Mouse (Mus musculus) embryonic facial prominence, embryonic 15.5 days (tissue): ENCODE results near the gene St6gal1. TPM values are rescaled to one million over a fixed set of nuclear protein-coding genes. Genes with fewer than 3 reads are reported as not detected.

Experiments used
- ATAC-seq: fragments of 200-750 bp; cut with Nextera tagmentation; 2 replicates; pipeline ENCODE4 v1.8.0; 2017; ENCODE audit warnings: low read depth, moderate TSS enrichment; ENCODE audit not compliant: insufficient number of reproducible peaks, low FRiP score, low TSS enrichment
- H3K27ac ChIP-seq: fragments of 300-500 bp; sonication (generic); replicated peaks from 2 replicates; pipeline ENCODE4 v1.5.1; 2015; ENCODE audit warnings: mild to moderate bottlenecking, inconsistent platforms
- H3K27me3 ChIP-seq: fragments of 300-500 bp; sonication (generic); 2 replicates; pipeline ENCODE4 v1.6.1; 2015; ENCODE audit warnings: inconsistent platforms
- H3K36me3 ChIP-seq: fragments of 300-500 bp; sonication (generic); 2 replicates; pipeline ENCODE4 v1.6.1; 2015; ENCODE audit warnings: mild to moderate bottlenecking, inconsistent platforms
- H3K4me1 ChIP-seq: fragments of 300-500 bp; sonication (generic); 2 replicates; pipeline ENCODE4 v1.6.1; 2015; ENCODE audit warnings: inconsistent platforms
- H3K4me2 ChIP-seq: fragments of 300-500 bp; sonication (generic); replicated peaks from 2 replicates; pipeline ENCODE4 v1.6.1; 2015; ENCODE audit warnings: mild to moderate bottlenecking, inconsistent platforms
- H3K4me3 ChIP-seq: fragments of 300-500 bp; sonication (generic); replicated peaks from 2 replicates; pipeline ENCODE4 v1.5.1; 2015; ENCODE audit warnings: mild to moderate bottlenecking, inconsistent platforms
- H3K9ac ChIP-seq: fragments of 300-500 bp; sonication (generic); 2 replicates; pipeline ENCODE4 v1.6.1; 2015; ENCODE audit warnings: inconsistent platforms
- H3K9me3 ChIP-seq: fragments of 300-500 bp; sonication (generic); replicated peaks from 2 replicates; pipeline ENCODE4 v1.6.1; 2016; ENCODE audit warnings: inconsistent platforms
- WGBS: fragments of 180-500 bp; shearing (Covaris S2); methylation state at CpG from one replicate; pipeline ENCODE4 v1.1.7; 2015; 5-methylcytosine and 5-hydroxymethylcytosine counted together
- polyA plus RNA-seq: library from polyadenylated mRNA; unstranded; fragments of >200 nt; fragmentation: Nextera tagmentation; extraction: Ambion mirVana; gene quantifications from 2 replicates; pipeline ENCODE4 v1.2.1, GENCODE M21; 2015

Gene St6gal1
- polyA plus RNA-seq, 1 experiment from 2014 or later = 16.5 TPM

- H3K9me3 ChIP-seq = no peaks in the 10 kb centered on the region
- WGBS = 72% methylated on average over 3 of the region's 3 CpGs
These were observed 137.0 kb downstream of the St6gal1 start for GRCm38 (mm10) chr16:23361434-23361970.

DNA sequence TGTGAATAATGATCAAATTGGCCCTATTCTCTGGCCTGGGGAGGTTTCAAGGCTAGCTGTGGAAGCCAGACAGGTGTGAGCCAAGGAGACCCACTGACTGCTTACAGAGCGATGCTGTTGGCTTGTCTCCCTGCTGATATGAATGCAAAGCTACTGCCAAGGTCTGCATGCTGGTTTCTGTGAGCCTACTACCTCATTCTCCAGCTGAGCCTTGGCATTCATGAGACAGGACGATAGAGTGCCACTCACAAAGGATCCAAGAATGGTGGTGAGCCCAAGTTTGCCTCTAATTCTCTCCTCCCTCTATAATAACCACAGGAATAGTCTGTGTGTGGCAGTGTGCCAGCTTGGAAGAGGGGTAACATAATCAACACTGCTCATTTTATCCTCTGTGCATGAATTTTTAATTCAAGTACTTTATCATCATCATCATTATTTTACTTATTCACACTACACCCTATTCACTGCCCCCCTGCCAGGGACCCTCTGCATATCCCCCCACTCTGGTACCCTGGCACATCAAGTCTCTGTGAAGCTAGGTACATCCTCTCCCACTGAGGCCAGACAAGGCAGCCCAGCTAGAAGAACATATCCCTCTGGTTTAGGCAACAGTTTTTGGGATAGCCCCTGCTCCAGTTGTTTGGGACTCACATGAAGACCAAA lies 139.9 kb downstream of the St6gal1 start:
- WGBS = 71% methylated on average over 2 of the region's 2 CpGs

More at GRCm38 (mm10) chr16:23361434-23361970, 137.0 kb downstream of the St6gal1 start:
- no peak overlapping the region for H3K4me2 ChIP-seq
- H3K9ac ChIP-seq = no peak overlapping the region
- H3K4me1 ChIP-seq = no peaks in the 10 kb centered on the region
- no peak for ATAC-seq
- H3K4me3 ChIP-seq = no peak overlapping the region
- H3K27me3 ChIP-seq = no peaks in the 10 kb centered on the region
- no peak overlapping the region for H3K27ac ChIP-seq
- H3K36me3 ChIP-seq = peaks cover 10% of the 10 kb centered on the region; the same call in 1 of the 2 replicates

DNA sequence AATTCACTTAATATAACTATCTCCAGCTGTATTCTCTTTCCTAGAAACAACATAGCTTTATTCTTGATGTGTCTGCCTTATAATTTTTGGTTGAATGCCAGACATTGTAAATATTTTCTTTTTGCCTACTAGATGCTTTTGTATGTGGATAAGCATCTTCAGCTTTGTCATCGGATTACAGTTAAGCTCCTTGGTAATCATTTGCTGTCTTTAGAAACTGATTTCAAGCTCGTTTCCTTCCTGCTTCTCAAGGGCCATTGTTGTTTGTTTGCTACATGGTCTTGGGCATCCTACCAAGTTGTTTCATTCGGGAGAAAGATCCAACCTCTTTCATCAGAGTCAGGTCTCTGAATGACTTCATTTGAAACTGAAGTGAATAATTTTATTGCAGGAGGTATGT lies 144.6 kb downstream of the St6gal1 start:
- Histone ChIP-seq H3K27me3 (no peaks in the 10 kb centered on the region), H3K27ac (no peak overlapping the region), H3K36me3 (no peaks in the 10 kb centered on the region), H3K4me3 (no peak overlapping the region), H3K4me1 (no peaks in the 10 kb centered on the region), H3K9me3 (no peaks in the 10 kb centered on the region), H3K9ac (no peak overlapping the region), H3K4me2 (no peak overlapping the region)
- ATAC-seq = no peak
- WGBS = 26% methylated on average over 3 of the region's 3 CpGs

More for the DNA sequence above, 139.9 kb downstream of the St6gal1 start:
- ATAC-seq = no peak
- H3K36me3 ChIP-seq = peaks cover under 1% of the 10 kb centered on the region; the same call in 1 of the 2 replicates
- no peaks in the 10 kb centered on the region for H3K27me3 ChIP-seq
- H3K4me2 ChIP-seq = no peak overlapping the region
- no peak overlapping the region for H3K9ac ChIP-seq
- no peak overlapping the region for H3K4me3 ChIP-seq
- H3K27ac ChIP-seq = no peak overlapping the region
- no peaks in the 10 kb centered on the region for H3K9me3 ChIP-seq
- no peaks in the 10 kb centered on the region for H3K4me1 ChIP-seq

GRCm38 (mm10) chr16:23370724-23371123 lies 146.2 kb downstream of the St6gal1 start:
- ATAC-seq = no peak
- Histone ChIP-seq H3K4me1 (no peaks in the 10 kb centered on the region), H3K27me3 (no peaks in the 10 kb centered on the region), H3K9ac (no peak overlapping the region), H3K27ac (no peak overlapping the region), H3K36me3 (no peaks in the 10 kb centered on the region), H3K4me2 (no peak overlapping the region), H3K4me3 (no peak overlapping the region), H3K9me3 (no peaks in the 10 kb centered on the region)
- WGBS = 77% methylated on average over 7 of the region's 7 CpGs

GRCm38 (mm10) chr16:23372340-23372739 lies 147.8 kb downstream of the St6gal1 start:
- no peak overlapping the region for H3K9ac ChIP-seq
- no peak overlapping the region for H3K27ac ChIP-seq
- no peak for ATAC-seq
- H3K9me3 ChIP-seq = no peaks in the 10 kb centered on the region
- H3K36me3 ChIP-seq = no peaks in the 10 kb centered on the region
- no peaks in the 10 kb centered on the region for H3K27me3 ChIP-seq
- WGBS = 47% methylated on average over 2 of the region's 2 CpGs
- H3K4me2 ChIP-seq = no peak overlapping the region
- H3K4me3 ChIP-seq = no peak overlapping the region
- H3K4me1 ChIP-seq = no peaks in the 10 kb centered on the region

DNA sequence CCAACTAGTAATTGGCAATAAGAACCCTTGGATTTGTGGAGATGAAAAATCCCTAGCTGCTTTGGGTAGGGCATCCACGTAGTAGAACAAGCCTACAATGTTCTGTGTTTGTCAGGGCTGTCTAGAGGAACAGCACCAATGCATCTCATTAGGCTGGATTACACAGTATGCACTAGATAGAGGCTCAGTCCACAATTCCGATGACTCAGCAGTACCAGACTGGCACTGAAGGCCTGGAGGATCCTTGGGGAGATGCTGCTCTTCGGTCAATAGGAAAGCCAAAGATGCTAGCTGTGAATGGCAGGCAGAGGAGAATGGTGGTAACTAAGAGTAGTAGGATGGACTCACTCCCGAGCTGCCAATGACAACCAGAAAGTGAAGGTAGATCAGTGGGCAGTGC lies 149.5 kb downstream of the St6gal1 start:
- WGBS = 86% methylated on average over 4 of the region's 4 CpGs
- Histone ChIP-seq H3K36me3 (no peaks in the 10 kb centered on the region), H3K4me1 (no peaks in the 10 kb centered on the region), H3K4me2 (no peak overlapping the region), H3K9me3 (no peaks in the 10 kb centered on the region), H3K4me3 (no peak overlapping the region), H3K27ac (no peak overlapping the region), H3K9ac (no peak overlapping the region), H3K27me3 (no peaks in the 10 kb centered on the region)
- ATAC-seq = no peak

DNA sequence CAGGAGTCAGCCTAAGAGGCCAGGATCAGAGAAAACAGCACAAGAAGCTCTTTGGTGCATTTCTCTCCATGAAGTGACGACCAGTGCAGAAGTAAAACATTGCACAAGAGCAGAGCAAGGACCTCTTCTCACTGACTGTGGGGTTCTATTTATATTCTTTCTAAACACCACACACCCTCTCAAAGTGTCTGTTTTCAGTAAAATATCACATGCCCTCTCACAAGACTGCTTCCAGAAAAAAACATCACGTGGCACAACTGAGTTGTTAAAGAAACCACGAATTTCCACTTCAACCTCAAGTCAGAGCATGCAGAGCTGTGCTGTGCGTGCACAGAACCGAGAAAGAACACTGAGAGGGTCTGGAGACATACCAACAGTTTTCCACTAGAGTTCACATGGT lies 150.4 kb downstream of the St6gal1 start:
- Histone ChIP-seq H3K9ac (no peak overlapping the region), H3K36me3 (no peaks in the 10 kb centered on the region), H3K4me1 (no peaks in the 10 kb centered on the region), H3K4me2 (no peak overlapping the region), H3K9me3 (no peaks in the 10 kb centered on the region), H3K27me3 (no peaks in the 10 kb centered on the region), H3K4me3 (no peak overlapping the region), H3K27ac (0 out of 2 replicates have a peak overlapping the region, but pooled peaks have one; percentile 23)
- peak; percentile 54; the same call in 1 of the 2 replicates for ATAC-seq
- 32% methylated on average over 5 of the region's 5 CpGs for WGBS

DNA sequence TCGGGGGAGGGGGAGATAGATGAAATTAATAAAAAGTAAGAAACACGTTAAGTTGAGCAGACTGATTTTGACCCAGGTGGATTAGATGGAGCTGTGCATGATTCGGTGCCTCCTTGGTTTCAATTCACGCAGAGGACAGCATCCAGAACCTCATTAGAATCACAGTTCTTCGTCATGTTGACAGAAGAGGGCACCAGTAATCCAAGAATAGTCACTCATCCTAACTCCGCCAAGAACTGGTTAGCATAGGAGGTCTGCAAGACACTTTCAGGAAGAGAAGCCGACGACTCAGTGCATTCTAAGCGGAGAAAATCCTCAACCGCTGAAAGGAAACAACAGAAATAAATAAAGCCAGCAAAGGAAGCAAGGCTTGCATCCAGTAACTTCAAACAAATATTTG lies 151.6 kb downstream of the St6gal1 start:
- Histone ChIP-seq H3K27me3 (no peaks in the 10 kb centered on the region), H3K36me3 (no peaks in the 10 kb centered on the region), H3K9me3 (no peaks in the 10 kb centered on the region), H3K4me2 (no peak overlapping the region), H3K9ac (no peak overlapping the region), H3K4me3 (no peak overlapping the region), H3K27ac (no peak overlapping the region), H3K4me1 (no peaks in the 10 kb centered on the region)
- no peak for ATAC-seq
- WGBS = 54% methylated on average over 10 of the region's 10 CpGs

GRCm38 (mm10) chr16:23379536-23380230 lies 155.1 kb downstream of the St6gal1 start:
- no peak for ATAC-seq
- Histone ChIP-seq H3K4me2 (no peak overlapping the region), H3K4me3 (no peak overlapping the region), H3K9me3 (no peaks in the 10 kb centered on the region), H3K4me1 (no peaks in the 10 kb centered on the region), H3K27ac (no peak overlapping the region), H3K27me3 (no peaks in the 10 kb centered on the region), H3K9ac (no peak overlapping the region), H3K36me3 (no peaks in the 10 kb centered on the region)
- WGBS = 82% methylated on average over 3 of the region's 3 CpGs

DNA sequence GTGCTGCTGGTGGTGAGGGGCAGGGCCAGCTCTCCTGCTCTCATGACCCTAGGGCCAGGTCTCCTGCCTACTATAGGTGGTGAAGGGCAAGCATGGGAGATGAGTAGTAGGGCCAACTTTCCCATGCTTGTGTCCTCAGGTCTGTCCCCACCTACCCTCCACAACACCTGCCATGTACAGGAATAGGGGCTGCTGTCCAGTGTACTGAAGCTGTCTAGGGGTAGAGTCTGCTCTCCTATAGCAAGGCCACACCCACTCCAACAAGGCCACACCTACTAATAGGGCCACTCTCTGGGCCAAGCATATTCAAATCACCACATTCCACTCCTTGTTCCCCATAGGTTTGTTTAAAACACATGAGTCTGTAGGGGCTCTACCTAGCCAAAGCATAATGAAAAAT lies 159.8 kb downstream of the St6gal1 start:
- Histone ChIP-seq H3K36me3 (no peaks in the 10 kb centered on the region), H3K4me1 (no peaks in the 10 kb centered on the region), H3K27me3 (no peaks in the 10 kb centered on the region), H3K9me3 (no peaks in the 10 kb centered on the region), H3K9ac (no peak overlapping the region), H3K27ac (no peak overlapping the region), H3K4me2 (no peak overlapping the region), H3K4me3 (no peak overlapping the region)
- 0 out of 2 replicates have a peak, but pooled peaks have one; percentile 15 for ATAC-seq

- Histone ChIP-seq H3K36me3 (no peaks in the 10 kb centered on the region), H3K4me3 (no peak overlapping the region), H3K4me1 (no peaks in the 10 kb centered on the region), H3K27ac (no peak overlapping the region), H3K9ac (no peak overlapping the region), H3K4me2 (no peak overlapping the region), H3K27me3 (no peaks in the 10 kb centered on the region), H3K9me3 (no peaks in the 10 kb centered on the region)
- no peak for ATAC-seq
- 89% methylated on average over 5 of the region's 5 CpGs for WGBS
These were observed 173.4 kb downstream of the St6gal1 start for GRCm38 (mm10) chr16:23397931-23398330.
